In genomic region chr4:149525170-149525569, GRCm38 (mm10) we compare ENCODE assay signal across 33 mouse cellular contexts. TPM values are rescaled to one million over a fixed set of nuclear protein-coding genes. Genes with fewer than 3 reads are reported as not detected.
A peak's percentile ranks its signal among the peaks of the same experiment; 100 is the strongest.
DNase-seq lines count a peak whose midpoint lies in the region; ATAC-seq and TF ChIP-seq lines count a peak whose summit lies in the region.
"Had no signal": no experiment of that assay in that cellular context is flagged by ENCODE, and none has a peak within 500 bp of the region (broad histone marks: within the 10 kb centered on the region; RNA-seq: fewer than 3 reads in every experiment).

No protein-coding gene starts in this region.

- H3K27ac ChIP-seq in embryonic facial prominence, embryonic 13.5 days = 0 out of 2 replicates have a peak overlapping the region, but pooled peaks have one; percentile 4
- H3K27ac ChIP-seq in embryonic facial prominence, embryonic 10.5 days (replicated peaks) = no peak overlapping the region
- peak overlapping the region; percentile 60 for H3K27ac ChIP-seq in heart, embryonic 10.5 days
- peak overlapping the region; percentile 63 for H3K27ac ChIP-seq in heart, embryonic 16.5 days (ENCODE audit: low read length)
- H3K27ac ChIP-seq in heart, embryonic 11.5 days (ENCODE audit: low read depth, low read length) = no peak overlapping the region
- no peak overlapping the region for H3K27ac ChIP-seq in stomach, postnatal 0 days (replicated peaks)
- H3K27ac ChIP-seq: embryonic facial prominence, embryonic 12.5 days; hindbrain, embryonic 15.5 days; liver, embryonic 12.5 days; midbrain, embryonic 12.5 days; neural tube, embryonic 12.5 days had no signal

- no peak for TF ChIP-seq CTCF in stomach, postnatal 0 days (IDR thresholded peaks at IDR 0.05; ENCODE audit: low read depth)

- H3K27me3 ChIP-seq in embryonic facial prominence, embryonic 13.5 days = no peaks in the 10 kb centered on the region
- no peaks in the 10 kb centered on the region for H3K27me3 ChIP-seq in embryonic facial prominence, embryonic 10.5 days (replicated peaks; ENCODE audit: low read depth, poor library complexity, severe bottlenecking)
- no peaks in the 10 kb centered on the region for H3K27me3 ChIP-seq in heart, embryonic 10.5 days (ENCODE audit: insufficient read depth, poor library complexity, severe bottlenecking)
- H3K27me3 ChIP-seq in heart, embryonic 16.5 days (ENCODE audit: control insufficient read depth, insufficient read depth, low read length) = no peaks in the 10 kb centered on the region
- no peaks in the 10 kb centered on the region for H3K27me3 ChIP-seq in heart, embryonic 11.5 days (ENCODE audit: control insufficient read depth, insufficient read depth, low read length)
- H3K27me3 ChIP-seq in stomach, postnatal 0 days (ENCODE audit: control insufficient read depth, insufficient read depth, low read length) = no peaks in the 10 kb centered on the region
- H3K27me3 ChIP-seq: embryonic facial prominence, embryonic 12.5 days; hindbrain, embryonic 15.5 days; kidney, embryonic 15.5 days; limb, embryonic 13.5 days; liver, embryonic 12.5 days; midbrain, embryonic 12.5 days; neural tube, embryonic 12.5 days had no signal

- 0 out of 2 replicates have a peak overlapping the region, but pooled peaks have one; percentile 6 for H3K9ac ChIP-seq in embryonic facial prominence, embryonic 13.5 days
- H3K9ac ChIP-seq in heart, embryonic 16.5 days (ENCODE audit: low read length) = no peak overlapping the region
- H3K9ac ChIP-seq in heart, embryonic 11.5 days (ENCODE audit: low read depth, low read length) = no peak overlapping the region
- 0 out of 2 replicates have a peak overlapping the region, but pooled peaks have one; percentile 4 for H3K9ac ChIP-seq in stomach, postnatal 0 days (ENCODE audit: low read length)
- H3K9ac ChIP-seq: embryonic facial prominence, embryonic 12.5 days; hindbrain, embryonic 15.5 days; kidney, embryonic 15.5 days; liver, embryonic 12.5 days; liver, postnatal 0 days; midbrain, embryonic 12.5 days; neural tube, embryonic 12.5 days had no signal

- no peaks in the 10 kb centered on the region for H3K9me3 ChIP-seq in embryonic facial prominence, embryonic 13.5 days
- no peaks in the 10 kb centered on the region for H3K9me3 ChIP-seq in embryonic facial prominence, embryonic 10.5 days
- H3K9me3 ChIP-seq in heart, embryonic 10.5 days = no peaks in the 10 kb centered on the region
- H3K9me3 ChIP-seq in heart, embryonic 16.5 days (replicated peaks; ENCODE audit: control insufficient read depth, low read length) = no peaks in the 10 kb centered on the region
- H3K9me3 ChIP-seq in heart, embryonic 11.5 days (replicated peaks; ENCODE audit: control insufficient read depth, low read length) = no peaks in the 10 kb centered on the region
- no peaks in the 10 kb centered on the region for H3K9me3 ChIP-seq in stomach, postnatal 0 days (ENCODE audit: control insufficient read depth, low read length)
- H3K9me3 ChIP-seq: embryonic facial prominence, embryonic 12.5 days; forebrain, embryonic 10.5 days; hindbrain, embryonic 15.5 days; kidney, embryonic 15.5 days; limb, embryonic 13.5 days; liver, embryonic 12.5 days; megakaryocyte, embryonic 14.5 days; midbrain, embryonic 12.5 days; neural tube, embryonic 12.5 days had no signal

- no peak for DNase-seq in embryonic facial prominence, embryonic 10.5 days (ENCODE audit: low spot score)
- DNase-seq in heart, embryonic 10.5 days (ENCODE audit: low spot score) = no peak
- DNase-seq in heart, adult 9 months (ENCODE audit: low spot score in 2 of 2) = no peak
- DNase-seq in stomach, postnatal 0 days (ENCODE audit: low spot score) = no peak
- no peak for DNase-seq in cerebellum, adult 18-20 months
- DNase-seq: adrenal gland, adult 2 months; cerebellum, adult 9-10 months; cerebellum, postnatal 36 days; kidney, adult 11 months; liver, postnatal 0 days; lung, postnatal 4 days; right cerebral cortex, adult 18-20 months; spleen, adult 18-20 months; thymus, adult 2 months; thymus, postnatal 36 days had no signal

- no peak overlapping the region for H3K4me2 ChIP-seq in embryonic facial prominence, embryonic 13.5 days
- no peak overlapping the region for H3K4me2 ChIP-seq in heart, embryonic 16.5 days (ENCODE audit: low read depth, low read length)
- H3K4me2 ChIP-seq in heart, embryonic 11.5 days = no peak overlapping the region
- no peak overlapping the region for H3K4me2 ChIP-seq in stomach, postnatal 0 days (replicated peaks; ENCODE audit: low read depth)
- H3K4me2 ChIP-seq: embryonic facial prominence, embryonic 12.5 days; hindbrain, embryonic 15.5 days; kidney, embryonic 15.5 days; liver, embryonic 12.5 days; midbrain, embryonic 12.5 days; neural tube, embryonic 12.5 days had no signal

- peaks cover 29% of the 10 kb centered on the region for H3K4me1 ChIP-seq in embryonic facial prominence, embryonic 13.5 days
- peaks cover 81% of the 10 kb centered on the region for H3K4me1 ChIP-seq in embryonic facial prominence, embryonic 10.5 days
- peaks cover 82% of the 10 kb centered on the region for H3K4me1 ChIP-seq in heart, embryonic 10.5 days
- H3K4me1 ChIP-seq in heart, embryonic 16.5 days (ENCODE audit: control insufficient read depth, insufficient read depth, low read length) = peaks cover 22% of the 10 kb centered on the region
- peaks cover 30% of the 10 kb centered on the region for H3K4me1 ChIP-seq in heart, embryonic 11.5 days (ENCODE audit: control insufficient read depth, insufficient read depth, low read length)
- H3K4me1 ChIP-seq in stomach, postnatal 0 days (replicated peaks; ENCODE audit: control insufficient read depth, insufficient read depth) = 0 out of 2 replicates have a peak, but pooled peaks cover 3% of the 10 kb centered on the region

- WGBS in embryonic facial prominence, embryonic 13.5 days = 74% methylated on average over 4 of the region's 4 CpGs
- WGBS in embryonic facial prominence, embryonic 10.5 days = 82% methylated on average over 4 of the region's 4 CpGs
- whole genome bisulfite sequencing in heart, embryonic 10.5 days = 86% methylated on average over 4 of the region's 4 CpGs
- 74% methylated on average over 4 of the region's 4 CpGs for WGBS in heart, embryonic 16.5 days
- WGBS in heart, embryonic 11.5 days (ENCODE audit: insufficient replicate concordance) = 77% methylated on average over 4 of the region's 4 CpGs
- 87% methylated on average over 4 of the region's 4 CpGs for WGBS in stomach, postnatal 0 days

- no peaks in the 10 kb centered on the region for H3K36me3 ChIP-seq in embryonic facial prominence, embryonic 13.5 days
- peaks cover 13% of the 10 kb centered on the region for H3K36me3 ChIP-seq in embryonic facial prominence, embryonic 10.5 days (replicated peaks)
- H3K36me3 ChIP-seq in heart, embryonic 10.5 days = no peaks in the 10 kb centered on the region
- no peaks in the 10 kb centered on the region for H3K36me3 ChIP-seq in heart, embryonic 16.5 days (ENCODE audit: control insufficient read depth, insufficient read depth)
- no peaks in the 10 kb centered on the region for H3K36me3 ChIP-seq in heart, embryonic 11.5 days (ENCODE audit: control insufficient read depth, insufficient read depth, low read length)
- no peaks in the 10 kb centered on the region for H3K36me3 ChIP-seq in stomach, postnatal 0 days (ENCODE audit: control insufficient read depth, insufficient read depth, low read length)
- H3K36me3 ChIP-seq: embryonic facial prominence, embryonic 12.5 days; hindbrain, embryonic 15.5 days; liver, embryonic 12.5 days; midbrain, embryonic 12.5 days; neural tube, embryonic 12.5 days had no signal

- ATAC-seq in embryonic facial prominence, embryonic 13.5 days (ENCODE audit: insufficient number of reproducible peaks, insufficient read depth, low FRiP score, low TSS enrichment, low read depth) = no peak
- no peak for ATAC-seq in heart, embryonic 16.5 days (replicated peaks; ENCODE audit: extremely low read depth, insufficient read depth, low FRiP score)
- ATAC-seq in heart, embryonic 11.5 days (replicated peaks; ENCODE audit: insufficient number of reproducible peaks, low FRiP score, low TSS enrichment) = no peak
- ATAC-seq in stomach, postnatal 0 days (ENCODE audit: low FRiP score, low TSS enrichment) = no peak
- ATAC-seq: activated CD4-positive, CD25-positive, alpha-beta regulatory T cell, adult 4 months; forebrain, embryonic 16.5 days; inflammation-experienced regulatory T-cells, adult 6 months; liver, embryonic 12.5 days; liver, postnatal 0 days had no signal

- H3K4me3 ChIP-seq in embryonic facial prominence, embryonic 13.5 days = no peak overlapping the region
- no peak overlapping the region for H3K4me3 ChIP-seq in embryonic facial prominence, embryonic 10.5 days
- H3K4me3 ChIP-seq in heart, embryonic 10.5 days = no peak overlapping the region
- no peak overlapping the region for H3K4me3 ChIP-seq in heart, embryonic 16.5 days (ENCODE audit: low read length)
- no peak overlapping the region for H3K4me3 ChIP-seq in heart, embryonic 11.5 days (ENCODE audit: low read depth, low read length)
- H3K4me3 ChIP-seq in stomach, postnatal 0 days (ENCODE audit: low read depth, low read length) = no peak overlapping the region
- H3K4me3 ChIP-seq: embryonic facial prominence, embryonic 12.5 days; forebrain, embryonic 10.5 days; hindbrain, embryonic 15.5 days; kidney, embryonic 15.5 days; limb, embryonic 13.5 days; liver, embryonic 12.5 days; megakaryocyte, embryonic 14.5 days; midbrain, embryonic 12.5 days; myocyte; neural tube, embryonic 12.5 days had no signal

- TF ChIP-seq EP300 in stomach, postnatal 0 days (optimal IDR thresholded peaks at IDR 0.05) = no peak

RNA-seq across cellular contexts. Expression of gene Ctnnbip1, which starts 7.1 kb away (rescaled TPM):
- polyA plus RNA-seq in embryonic facial prominence, embryonic 13.5 days (2015; fragmentation: Nextera tagmentation; extraction: Ambion mirVana) = 65.4 and 65.6 TPM in 2 replicates
- 67.5 TPM in 2 replicates for polyA plus RNA-seq in embryonic facial prominence, embryonic 10.5 days (2016; fragmentation: Nextera tagmentation; extraction: Ambion mirVana)
- polyA plus RNA-seq in heart, embryonic 10.5 days (2016; fragmentation: Nextera tagmentation; extraction: Ambion mirVana) = 40.1 and 49.9 TPM in 2 replicates
- 28.7 and 38.3 TPM in 2 replicates for polyA plus RNA-seq in heart, embryonic 16.5 days (2015; fragmentation: Nextera tagmentation; extraction: Ambion mirVana)
- 36.3 and 36.8 TPM in 2 replicates for polyA plus RNA-seq in heart, embryonic 11.5 days (2014; fragmentation: Nextera tagmentation; extraction: Ambion mirVana)
- 60.1 and 69.5 TPM in 2 replicates for polyA plus RNA-seq in stomach, postnatal 0 days (2015; fragmentation: Nextera tagmentation; extraction: Ambion mirVana)

RNA-seq across cellular contexts. Expression of gene Lzic, which starts 40.1 kb away (rescaled TPM):
- 56.5 TPM in 2 replicates for polyA plus RNA-seq in embryonic facial prominence, embryonic 13.5 days (2015; fragmentation: Nextera tagmentation; extraction: Ambion mirVana)
- 53.2 and 54.5 TPM in 2 replicates for polyA plus RNA-seq in embryonic facial prominence, embryonic 10.5 days (2016; fragmentation: Nextera tagmentation; extraction: Ambion mirVana)
- polyA plus RNA-seq in heart, embryonic 10.5 days (2016; fragmentation: Nextera tagmentation; extraction: Ambion mirVana) = 38.1 and 46.4 TPM in 2 replicates
- polyA plus RNA-seq in heart, embryonic 16.5 days (2015; fragmentation: Nextera tagmentation; extraction: Ambion mirVana) = 32.0 and 39.3 TPM in 2 replicates
- polyA plus RNA-seq in heart, embryonic 11.5 days (2014; fragmentation: Nextera tagmentation; extraction: Ambion mirVana) = 36.7 and 43.9 TPM in 2 replicates
- 18.9 and 22.5 TPM in 2 replicates for polyA plus RNA-seq in stomach, postnatal 0 days (2015; fragmentation: Nextera tagmentation; extraction: Ambion mirVana)

RNA-seq across cellular contexts. Expression of gene Nmnat1, which starts 40.2 kb away (rescaled TPM):
- polyA plus RNA-seq in embryonic facial prominence, embryonic 13.5 days (2015; fragmentation: Nextera tagmentation; extraction: Ambion mirVana) = 9.2 and 10.2 TPM in 2 replicates
- polyA plus RNA-seq in embryonic facial prominence, embryonic 10.5 days (2016; fragmentation: Nextera tagmentation; extraction: Ambion mirVana) = 14.5 and 15.0 TPM in 2 replicates
- polyA plus RNA-seq in heart, embryonic 10.5 days (2016; fragmentation: Nextera tagmentation; extraction: Ambion mirVana) = 15.9 and 16.9 TPM in 2 replicates
- 13.5 and 15.8 TPM in 2 replicates for polyA plus RNA-seq in heart, embryonic 16.5 days (2015; fragmentation: Nextera tagmentation; extraction: Ambion mirVana)
- polyA plus RNA-seq in heart, embryonic 11.5 days (2014; fragmentation: Nextera tagmentation; extraction: Ambion mirVana) = 16.2 and 17.0 TPM in 2 replicates
- 6.1 and 6.5 TPM in 2 replicates for polyA plus RNA-seq in stomach, postnatal 0 days (2015; fragmentation: Nextera tagmentation; extraction: Ambion mirVana)

RNA-seq across cellular contexts. Expression of gene Tmem274, which starts 48.0 kb away (rescaled TPM):
- polyA plus RNA-seq in embryonic facial prominence, embryonic 13.5 days (2015; fragmentation: Nextera tagmentation; extraction: Ambion mirVana) = 0.37 TPM in 1 of 2 replicates, not detected in the other
- 0.26 and 0.77 TPM in 2 replicates for polyA plus RNA-seq in embryonic facial prominence, embryonic 10.5 days (2016; fragmentation: Nextera tagmentation; extraction: Ambion mirVana)
- 0.30 and 0.49 TPM in 2 replicates for polyA plus RNA-seq in heart, embryonic 10.5 days (2016; fragmentation: Nextera tagmentation; extraction: Ambion mirVana)
- 0.34 and 0.41 TPM in 2 replicates for polyA plus RNA-seq in heart, embryonic 16.5 days (2015; fragmentation: Nextera tagmentation; extraction: Ambion mirVana)
- polyA plus RNA-seq in heart, embryonic 11.5 days (2014; fragmentation: Nextera tagmentation; extraction: Ambion mirVana) = not detected in 2 replicates
- polyA plus RNA-seq in stomach, postnatal 0 days (2015; fragmentation: Nextera tagmentation; extraction: Ambion mirVana) = not detected in 2 replicates
- polyA plus RNA-seq: adrenal gland, adult 2 months; C2C12; forebrain, embryonic 16.5 days; liver, postnatal 0 days; midbrain, postnatal 0 days; myocyte; thymus, adult 2 months had no signal

Comparison
In these comparisons a context has a peak if more than half of its experiments do, and no peak if none do; other contexts are left out.
1. H3K27ac ChIP-seq: peak in embryonic facial prominence, embryonic 13.5 days (single experiment), heart, embryonic 10.5 days (single experiment) and heart, embryonic 16.5 days (single experiment); none in embryonic facial prominence, embryonic 10.5 days (single experiment), heart, embryonic 11.5 days (single experiment) and stomach, postnatal 0 days (single experiment).
2. H3K9ac ChIP-seq: peak in embryonic facial prominence, embryonic 13.5 days (single experiment) and stomach, postnatal 0 days (single experiment); none in heart, embryonic 16.5 days (single experiment) and heart, embryonic 11.5 days (single experiment).